Mouse (Mus musculus): ENCODE results near the gene Ctso. TPM values are rescaled to one million over a fixed set of nuclear protein-coding genes. Genes with fewer than 3 reads are reported as not detected.

Ctso gene
- polyA plus RNA-seq, 2 experiments, result 2.5 to 4.7 TPM

GRCm38 (mm10) chr3:81990531-81990930 lies 58.1 kb downstream of the Ctso start:
- Histone ChIP-seq H3K4me3 (ENCODE audit: insufficient read depth in 1 of 2, low read depth in 2 of 2, low read length in 2 of 2) (no peak overlapping the region), H3K27me3 (ENCODE audit: control insufficient read depth, insufficient read depth, low read length) (no peaks in the 10 kb centered on the region), H3K4me1 (replicated peaks; ENCODE audit: control insufficient read depth in 2 of 2, insufficient read depth in 2 of 2, low read length in 1 of 2) (peaks cover 0 to 7% of the 10 kb centered on the region in 2 experiments; a peak in 3 of 4 replicates), H3K9ac (replicated peaks) (no peak overlapping the region), H3K4me2 (ENCODE audit: low read depth) (no peak overlapping the region), H3K27ac (no peak overlapping the region), H3K9me3 (ENCODE audit: control insufficient read depth, low read length) (no peaks in the 10 kb centered on the region), H3K36me3 (replicated peaks; ENCODE audit: control insufficient read depth, insufficient read depth, low read depth) (no peaks in the 10 kb centered on the region)
- DNase-seq (ENCODE audit: low read depth in 3 of 3, low spot score in 3 of 3) (no peak), ATAC-seq (ENCODE audit: insufficient read depth) (no peak)
- no peak for TF ChIP-seq CTCF (IDR thresholded peaks at IDR 0.05; ENCODE audit: low read depth)
- TF ChIP-seq EP300 (IDR thresholded peaks at IDR 0.05; ENCODE audit: low read depth), result no peak
- WGBS (ENCODE audit: insufficient replicate concordance), result 32% methylated on average over 3 of the region's 3 CpGs

- Histone ChIP-seq H3K4me1 (replicated peaks; ENCODE audit: control insufficient read depth in 2 of 2, insufficient read depth in 2 of 2, low read length in 1 of 2) (no peaks in the 10 kb centered on the region; a peak in 2 of 4 replicates), H3K4me3 (ENCODE audit: insufficient read depth in 1 of 2, low read depth in 2 of 2, low read length in 2 of 2) (no peak overlapping the region), H3K9me3 (ENCODE audit: control insufficient read depth, low read length) (no peaks in the 10 kb centered on the region), H3K4me2 (ENCODE audit: low read depth) (no peak overlapping the region), H3K27me3 (ENCODE audit: control insufficient read depth, insufficient read depth, low read length) (no peaks in the 10 kb centered on the region), H3K27ac (no peak overlapping the region), H3K36me3 (replicated peaks; ENCODE audit: control insufficient read depth, insufficient read depth, low read depth) (no peaks in the 10 kb centered on the region), H3K9ac (replicated peaks) (no peak overlapping the region)
- TF ChIP-seq EP300 (IDR thresholded peaks at IDR 0.05; ENCODE audit: low read depth) (no peak), CTCF (IDR thresholded peaks at IDR 0.05; ENCODE audit: low read depth) (no peak)
- DNase-seq (ENCODE audit: low read depth in 3 of 3, low spot score in 3 of 3) (no peak), ATAC-seq (ENCODE audit: insufficient read depth) (no peak)
- WGBS (ENCODE audit: insufficient replicate concordance), result 27% methylated on average over 4 of the region's 4 CpGs
Observed at GRCm38 (mm10) chr3:81995371-81995770, 63.0 kb downstream of the Ctso start.

- no peaks in the 10 kb centered on the region for H3K9me3 ChIP-seq (ENCODE audit: control insufficient read depth, low read length)
- no peaks in the 10 kb centered on the region for H3K36me3 ChIP-seq (replicated peaks; ENCODE audit: control insufficient read depth, insufficient read depth, low read depth)
- H3K4me3 ChIP-seq (ENCODE audit: insufficient read depth in 1 of 2, low read depth in 2 of 2, low read length in 2 of 2), result no peak overlapping the region
- no peaks in the 10 kb centered on the region for H3K27me3 ChIP-seq (ENCODE audit: control insufficient read depth, insufficient read depth, low read length)
- no peak overlapping the region for H3K4me2 ChIP-seq (ENCODE audit: low read depth)
- ATAC-seq (ENCODE audit: insufficient read depth) (no peak), DNase-seq (ENCODE audit: low read depth in 3 of 3, low spot score in 3 of 3) (peak in 1 of 3 experiments; percentile 7)
- TF ChIP-seq CTCF (IDR thresholded peaks at IDR 0.05; ENCODE audit: low read depth) (peak; percentile 54; the same call in 1 of the 2 replicates), EP300 (IDR thresholded peaks at IDR 0.05; ENCODE audit: low read depth) (no peak)
- 5% methylated on average over 1 of the region's 1 CpGs for WGBS (ENCODE audit: insufficient replicate concordance)
- H3K4me1 ChIP-seq (replicated peaks; ENCODE audit: control insufficient read depth in 2 of 2, insufficient read depth in 2 of 2, low read length in 1 of 2), result no peaks in the 10 kb centered on the region
- no peak overlapping the region for H3K9ac ChIP-seq (replicated peaks)
- no peak overlapping the region for H3K27ac ChIP-seq
Observed at GRCm38 (mm10) chr3:81995988-81996387, 63.6 kb downstream of the Ctso start.

Other genes starting within 250 kb of the Ctso start
- 0.02 TPM in 1 of 2 replicates, not detected in the other for gene Tdo2, start 43.6 kb downstream of the Ctso start, polyA plus RNA-seq (2012; rRNA removed)
- 0.17 and 0.18 TPM in 2 replicates for gene Tdo2, start 43.6 kb downstream of the Ctso start, polyA plus RNA-seq (2014; fragmentation: Nextera tagmentation; extraction: Ambion mirVana)
- not detected in 2 replicates for gene Asic5, start 49.7 kb downstream of the Ctso start, polyA plus RNA-seq (2012; rRNA removed)
- gene Asic5, start 49.7 kb downstream of the Ctso start, polyA plus RNA-seq (2014; fragmentation: Nextera tagmentation; extraction: Ambion mirVana), result not detected in 2 replicates
- gene Gucy1b1, start 142.1 kb downstream of the Ctso start, polyA plus RNA-seq (2012; rRNA removed), result 3.5 and 4.5 TPM in 2 replicates
- gene Gucy1b1, start 142.1 kb downstream of the Ctso start, polyA plus RNA-seq (2014; fragmentation: Nextera tagmentation; extraction: Ambion mirVana), result 5.8 and 6.8 TPM in 2 replicates
- gene Gucy1a1, start 213.2 kb downstream of the Ctso start, polyA plus RNA-seq (2012; rRNA removed), result 2.1 and 2.6 TPM in 2 replicates
- gene Gucy1a1, start 213.2 kb downstream of the Ctso start, polyA plus RNA-seq (2014; fragmentation: Nextera tagmentation; extraction: Ambion mirVana), result 4.7 and 5.1 TPM in 2 replicates